Mouse (Mus musculus) cerebellum, postnatal 36 days (tissue): ENCODE measurements at regions not wholly inside any gene's neighbourhood (a gene's known extent, or its start where the extent isn't known, plus 50 kb on each side); places are given as distances from the start of the nearest gene placed in this dataset.

Experiments
- DNase-seq, 2 experiments: peaks; one replicate each; pipeline ENCODE4 v3.0.0; 2021 to 2022; ENCODE audit warnings: mixed read lengths in 2 of 2

DNA sequence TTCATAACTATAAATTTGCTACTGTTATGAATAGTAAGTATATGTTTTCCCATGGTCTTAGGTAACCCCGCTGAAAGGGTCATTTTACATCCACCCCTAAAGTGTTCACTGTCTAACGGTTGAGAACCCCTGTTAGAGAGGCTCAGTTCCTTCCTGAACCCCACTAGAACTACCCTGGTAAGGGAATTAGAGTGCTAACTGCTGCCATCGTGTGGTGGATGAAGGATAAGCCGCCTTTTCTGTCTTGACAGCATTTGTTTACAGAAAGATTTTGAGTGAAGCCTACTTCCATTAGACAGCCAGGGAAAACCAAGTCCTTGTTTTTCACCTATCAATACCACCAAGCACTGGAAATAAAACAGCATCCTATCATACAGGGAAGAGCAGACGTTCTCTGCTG is 90.3 kb upstream of the Tbx22 start:
- DNase-seq: peak in 1 of 2 experiments; percentile 3
